Mouse (Mus musculus) yolk sac, embryonic 10.5 days (tissue): ENCODE measurements at regions not wholly inside any gene's neighbourhood (a gene's known extent, or its start where the extent isn't known, plus 50 kb on each side); places are given as distances from the start of the nearest gene placed in this dataset.

ENCODE experiments used
- DNase-seq: peaks from one replicate; pipeline ENCODE4 v3.0.0-alpha.2; 2017; ENCODE audit warnings: low spot score

DNA sequence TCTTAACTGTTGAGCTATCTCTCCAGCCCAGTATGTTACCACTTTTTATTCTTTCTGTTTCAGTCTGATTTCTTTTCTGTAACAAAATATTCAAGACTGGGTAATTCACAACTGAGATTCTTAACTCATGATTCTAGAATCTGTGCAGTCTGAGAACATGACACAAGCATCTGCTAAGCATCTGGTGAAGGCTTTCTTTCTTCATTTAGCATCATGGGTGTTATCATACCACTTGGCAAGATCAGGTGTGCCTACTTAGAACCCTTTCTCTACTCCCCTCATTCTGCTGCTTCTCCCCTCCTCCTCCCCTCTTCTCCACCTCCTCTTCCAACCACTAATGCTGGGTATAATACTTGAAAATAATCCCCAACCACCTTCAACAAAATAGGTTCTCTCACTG, 62.1 kb upstream of the Pfn2 start:
- DNase-seq: no peak

DNA sequence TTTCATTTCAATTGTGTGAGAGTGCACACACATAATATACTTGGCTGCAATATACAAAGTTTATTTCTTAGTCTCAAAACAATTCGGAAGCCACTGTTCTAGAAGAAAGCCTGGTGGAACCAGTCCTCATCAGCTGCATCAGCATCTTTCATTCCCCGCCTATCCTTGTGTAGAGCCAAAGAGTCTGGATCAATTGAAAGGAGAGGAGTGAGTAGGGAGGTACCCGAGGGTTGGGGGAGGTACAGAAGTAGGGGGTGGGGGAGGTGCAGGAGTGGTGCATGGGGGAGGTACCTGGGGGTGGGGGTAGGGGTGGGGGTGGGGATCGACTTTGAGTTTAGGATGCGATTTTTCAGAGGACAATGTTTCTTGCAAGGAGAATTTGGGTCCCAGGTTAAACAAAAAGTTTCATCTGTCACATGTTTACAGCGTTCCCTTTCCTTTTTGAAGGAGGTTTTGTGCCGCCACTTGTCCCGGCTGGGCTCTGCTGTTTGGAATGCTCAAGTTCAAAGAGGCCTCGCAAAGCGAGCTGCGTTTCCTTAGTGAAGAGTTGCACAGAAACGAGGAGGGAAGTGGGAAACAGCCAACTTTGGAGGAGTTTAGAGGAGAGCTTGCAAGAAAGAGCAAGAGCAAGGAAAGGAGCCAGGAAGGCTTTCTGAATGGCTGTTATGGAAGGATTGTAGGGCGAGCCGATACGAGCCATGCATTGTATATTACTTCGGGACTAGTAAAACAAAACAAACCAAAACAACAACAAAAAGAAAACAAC, 64.1 kb upstream of the Pfn2 start:
- no peak for DNase-seq

DNA sequence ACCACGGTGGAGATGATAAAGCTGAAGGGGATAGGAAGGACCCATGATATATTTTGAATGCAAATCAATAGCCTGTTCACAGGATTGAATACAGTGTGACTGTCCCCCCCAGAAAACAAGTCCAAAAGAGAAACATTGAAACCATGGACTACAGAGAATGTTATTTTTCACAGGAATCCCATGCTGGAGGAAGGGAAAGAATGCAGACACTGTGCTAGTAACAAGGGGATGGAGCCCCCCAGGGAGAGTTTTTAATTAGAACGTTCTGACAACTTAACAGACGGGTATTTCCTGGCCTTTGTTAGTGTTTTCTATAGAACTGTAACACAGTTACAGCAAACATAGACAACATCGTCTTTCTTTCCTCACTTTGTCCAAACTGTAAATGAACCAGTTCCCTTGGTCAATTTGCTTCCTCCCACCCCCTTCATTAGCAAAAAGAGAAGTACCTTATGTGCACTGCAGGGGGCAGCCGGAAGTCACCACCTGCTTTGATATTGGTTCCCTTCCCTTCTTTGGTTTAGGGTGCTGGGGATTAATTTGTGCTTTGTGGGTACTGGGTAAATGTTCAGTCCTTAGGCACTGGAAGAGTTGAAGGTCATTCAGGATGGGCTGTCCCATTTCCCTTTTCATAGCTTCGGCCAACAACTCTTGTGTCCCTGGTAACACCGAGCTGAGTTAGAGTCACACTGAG, 64.9 kb upstream of the Pfn2 start:
- no peak for DNase-seq

DNA sequence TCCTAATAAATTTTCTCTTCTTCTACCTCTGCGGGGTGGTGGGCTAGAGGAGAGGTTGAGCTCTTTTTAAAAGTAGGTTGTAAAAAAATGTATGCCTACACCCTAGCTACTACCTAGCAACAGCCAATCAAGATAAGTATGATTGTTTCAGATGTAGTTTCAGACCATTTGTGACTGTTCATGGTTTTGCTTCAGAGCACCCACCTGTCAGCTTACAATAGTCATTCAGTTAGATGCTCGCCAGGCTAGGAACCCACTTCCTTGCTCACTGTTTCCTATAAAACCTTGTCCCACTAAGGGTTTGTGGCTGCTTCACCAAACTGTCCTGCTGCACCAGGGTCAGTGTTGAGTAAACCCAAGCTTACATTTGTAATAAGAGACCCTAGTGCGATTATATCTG, 66.8 kb upstream of the Pfn2 start:
- no peak for DNase-seq

DNA sequence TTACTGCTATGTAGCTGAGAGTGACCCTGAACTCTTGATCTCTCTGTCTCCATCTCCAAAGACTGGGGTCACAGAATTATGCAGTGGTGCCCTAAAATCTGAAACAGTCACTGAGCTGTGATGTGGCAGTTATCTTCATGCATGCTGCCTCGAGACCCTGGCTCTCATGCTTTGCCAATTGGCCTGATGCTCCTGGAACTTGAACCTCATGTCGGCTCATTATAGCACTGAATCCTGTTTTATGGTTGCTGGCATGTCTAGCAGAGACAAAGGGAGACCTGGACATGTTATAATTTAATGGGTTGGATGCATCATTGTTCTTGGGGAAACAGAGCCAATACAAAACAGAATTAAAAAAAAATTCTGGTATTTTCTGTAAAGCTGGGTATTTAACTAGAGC, 71.0 kb upstream of the Pfn2 start:
- no peak for DNase-seq

DNA sequence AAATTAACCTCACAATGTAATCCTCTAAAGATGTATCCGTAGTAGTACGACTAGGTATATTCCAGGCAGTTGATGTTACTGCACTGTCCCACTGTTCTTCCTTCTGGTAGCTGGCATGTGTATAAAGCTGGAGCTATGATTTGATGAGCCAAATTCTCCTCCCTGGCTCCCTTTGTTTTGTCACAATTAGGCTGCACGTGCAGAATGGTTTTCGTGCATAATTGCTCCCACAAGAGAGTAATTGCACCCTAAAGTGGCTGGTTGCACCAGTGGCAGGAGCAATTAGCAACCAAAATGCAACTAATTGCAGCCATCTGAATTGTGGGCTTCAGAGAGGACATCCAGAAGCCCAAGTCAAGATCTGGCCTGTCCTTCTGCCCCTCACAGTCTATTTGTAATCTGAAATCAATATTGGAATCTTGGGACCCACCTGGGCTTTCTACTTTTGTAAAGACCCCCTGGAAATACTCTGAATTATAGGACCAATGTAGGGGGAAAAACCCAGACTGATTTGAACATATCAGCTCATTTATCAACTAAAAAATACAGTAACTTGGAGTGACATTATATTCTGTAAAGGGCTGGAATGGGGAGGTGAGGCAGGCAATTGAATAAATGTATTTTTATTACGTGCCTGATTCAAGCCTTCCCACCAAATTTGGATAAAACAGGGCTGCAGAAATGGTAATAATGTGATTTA, 71.7 kb upstream of the Pfn2 start:
- DNase-seq: no peak

DNA sequence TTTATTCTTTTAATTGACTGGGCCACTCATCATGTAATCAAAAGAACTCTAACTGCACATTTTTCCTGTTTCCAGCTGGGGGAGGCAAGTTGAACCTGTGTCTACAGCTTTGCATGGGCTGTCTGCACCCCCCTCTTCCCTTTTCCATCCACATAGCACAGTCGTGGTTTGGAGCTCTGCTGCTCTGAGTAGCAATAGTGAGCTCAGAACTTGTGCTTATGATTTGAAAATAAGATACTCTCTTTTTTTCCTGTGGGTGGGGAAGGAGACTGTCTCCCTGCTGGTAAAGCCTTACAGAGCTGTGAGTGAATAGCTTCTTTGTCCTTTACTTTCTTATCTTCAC, 72.2 kb upstream of the Pfn2 start:
- DNase-seq: no peak

DNA sequence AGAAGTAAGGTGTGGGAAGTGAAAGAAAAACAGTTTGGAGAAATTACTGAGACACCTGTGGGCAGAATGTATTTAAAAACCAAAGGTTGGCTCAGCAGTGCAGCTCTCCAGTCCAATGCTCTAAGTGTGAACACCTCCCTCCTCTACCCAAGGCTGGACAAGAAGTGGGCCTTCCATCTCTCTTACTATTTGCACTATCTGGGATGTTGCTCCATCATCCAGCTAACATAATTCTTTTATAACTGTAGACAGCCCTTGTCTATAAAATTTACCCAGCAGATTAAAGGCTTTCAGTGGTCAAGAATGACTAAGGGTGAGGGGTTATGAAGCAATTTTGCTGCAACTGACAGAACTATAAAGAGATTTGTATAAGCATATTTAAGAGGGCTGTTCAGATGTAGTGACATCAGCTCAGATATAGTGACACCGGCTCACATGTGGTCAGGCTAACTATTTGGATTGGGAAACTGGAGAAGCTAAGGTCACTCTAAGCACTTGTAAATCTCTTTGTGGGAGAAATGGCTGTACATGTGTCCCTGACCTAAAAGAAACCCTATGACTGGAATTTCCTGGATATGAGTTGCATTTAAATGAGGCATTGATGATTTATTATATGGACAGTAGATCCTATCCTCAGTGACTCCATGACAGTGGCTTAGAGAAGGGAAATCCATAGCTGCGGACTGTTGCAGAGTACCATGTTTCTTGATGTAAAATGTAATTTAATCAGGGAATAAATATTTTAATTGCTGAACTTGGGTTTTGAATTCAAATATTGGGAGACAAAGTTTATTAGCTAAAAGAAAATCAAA, 73.4 kb upstream of the Pfn2 start:
- DNase-seq: no peak

DNA sequence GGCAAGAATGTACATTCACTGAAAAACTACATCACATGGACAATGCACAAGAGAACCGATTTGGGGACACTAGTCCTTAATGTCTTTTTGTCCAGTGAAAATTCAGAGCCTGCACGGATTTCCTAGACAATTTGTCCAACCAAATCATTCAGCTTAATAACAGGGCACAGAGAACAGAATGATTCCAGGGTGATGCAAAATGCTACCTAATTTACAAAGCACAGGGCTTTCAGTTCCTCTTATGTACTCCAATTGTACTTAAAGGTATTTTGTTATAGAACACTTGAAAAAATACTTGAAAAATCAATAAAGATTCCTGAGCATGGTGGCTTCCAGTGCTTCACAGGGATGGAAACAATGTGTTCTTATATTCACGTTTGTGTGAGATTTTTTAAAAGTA, 75.2 kb upstream of the Pfn2 start:
- DNase-seq: no peak

DNA sequence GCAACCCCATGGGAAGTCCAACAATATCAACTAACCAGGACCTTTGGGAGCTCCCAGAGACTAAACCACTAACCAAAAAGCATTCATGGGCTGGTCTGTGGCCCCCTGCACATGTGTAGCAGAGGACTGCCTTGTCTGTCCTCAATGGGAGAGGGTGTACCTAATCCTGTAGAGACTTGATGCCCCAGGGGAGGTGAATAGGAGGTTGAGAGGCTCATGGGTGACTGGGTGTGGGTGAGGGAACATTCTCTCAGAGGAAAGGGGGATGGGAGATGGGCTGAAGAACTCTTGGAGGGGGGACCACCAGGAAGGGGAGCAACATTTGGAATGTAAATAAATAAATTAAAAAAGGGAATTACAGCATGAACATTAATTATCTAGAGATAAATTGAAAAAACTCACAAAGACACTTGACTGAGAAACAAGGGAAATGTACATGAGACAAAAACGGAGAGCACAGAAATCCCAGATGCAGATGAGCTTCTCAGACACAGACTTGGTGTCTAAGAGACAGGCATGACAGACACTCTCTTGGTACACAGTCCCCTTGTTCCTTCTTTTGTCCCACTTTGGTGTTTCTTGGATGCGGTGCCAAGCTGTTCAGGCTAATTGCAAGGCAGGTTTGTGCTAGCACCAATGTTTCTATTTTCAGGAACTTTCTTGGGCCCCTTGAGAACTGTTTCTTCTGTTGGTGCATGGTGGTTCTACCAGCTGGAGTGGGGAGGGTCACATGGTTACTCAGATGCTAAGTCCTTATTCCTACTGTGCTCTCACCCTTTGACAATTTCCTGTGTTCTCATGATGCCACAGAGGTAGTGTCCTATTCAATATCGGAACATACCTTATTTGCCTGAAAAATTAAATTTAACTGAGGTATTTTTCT, 85.0 kb upstream of the Pfn2 start:
- DNase-seq: no peak

DNA sequence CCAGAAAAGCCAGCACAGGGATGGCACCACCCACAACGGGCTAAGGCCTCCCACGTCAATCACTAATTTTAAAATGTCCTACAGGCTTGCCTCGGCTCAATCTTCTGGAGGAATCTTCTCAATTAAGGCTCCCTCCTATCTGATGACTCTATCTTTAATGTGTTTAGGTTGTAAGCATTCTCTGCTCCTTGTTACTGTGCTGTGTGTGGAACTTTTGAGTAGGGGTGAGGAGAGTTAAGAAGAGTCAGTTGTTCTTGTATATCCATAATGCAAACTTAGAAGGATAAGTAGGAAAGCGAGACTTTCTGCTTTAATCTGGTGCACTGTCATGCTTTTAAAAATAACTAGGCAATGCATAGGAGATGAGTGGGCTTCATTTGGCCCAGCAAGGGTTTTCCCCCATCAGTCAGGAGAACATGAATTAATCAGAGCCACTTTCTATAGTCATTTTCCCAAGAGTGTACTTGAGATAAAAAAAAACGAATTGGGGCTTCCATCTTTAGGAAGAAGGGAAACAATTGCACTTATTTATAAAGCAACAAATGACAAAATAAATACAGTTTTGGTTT, 87.2 kb upstream of the Pfn2 start:
- DNase-seq: no peak

DNA sequence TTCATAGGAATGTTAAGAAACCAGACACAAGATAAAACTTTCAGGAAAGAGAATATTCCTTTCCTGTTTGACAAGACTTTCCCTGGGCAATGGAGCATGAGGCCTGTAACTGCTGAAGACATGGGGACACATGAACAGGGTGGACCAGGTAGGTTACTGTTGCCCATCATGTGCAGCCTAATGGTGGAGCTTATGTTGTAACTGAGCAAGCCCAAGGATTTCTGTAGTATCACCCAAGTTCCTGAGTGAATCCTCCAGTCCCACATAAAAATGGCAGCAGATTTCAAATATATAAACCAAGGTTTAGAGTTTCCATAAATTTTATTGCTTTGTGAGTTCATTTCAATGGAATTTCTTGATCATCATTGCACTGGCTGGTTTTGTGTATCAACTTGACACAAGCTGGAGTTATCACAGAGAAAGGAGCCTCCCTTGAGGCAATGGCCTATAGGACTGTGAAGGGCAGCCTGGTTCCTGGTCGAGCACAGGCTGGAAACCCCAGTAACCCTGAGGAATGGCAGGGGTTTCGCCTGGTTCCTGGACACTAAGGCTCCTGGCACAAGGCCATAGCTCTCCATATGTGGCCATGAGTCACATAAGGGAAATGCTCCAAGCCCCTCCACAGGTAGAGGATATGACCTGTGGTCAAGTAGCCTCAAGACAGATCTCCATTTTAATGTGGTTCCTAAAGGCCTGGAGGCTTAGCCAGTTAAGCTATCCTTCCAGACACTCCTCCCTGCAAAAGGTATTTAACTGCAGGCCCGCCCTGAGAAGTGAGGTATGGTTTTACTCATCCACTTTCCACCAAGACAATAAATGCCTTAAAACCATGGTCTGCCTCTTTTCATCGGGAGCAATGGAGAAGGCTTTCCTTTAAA, 92.9 kb upstream of the Pfn2 start:
- no peak for DNase-seq

DNA sequence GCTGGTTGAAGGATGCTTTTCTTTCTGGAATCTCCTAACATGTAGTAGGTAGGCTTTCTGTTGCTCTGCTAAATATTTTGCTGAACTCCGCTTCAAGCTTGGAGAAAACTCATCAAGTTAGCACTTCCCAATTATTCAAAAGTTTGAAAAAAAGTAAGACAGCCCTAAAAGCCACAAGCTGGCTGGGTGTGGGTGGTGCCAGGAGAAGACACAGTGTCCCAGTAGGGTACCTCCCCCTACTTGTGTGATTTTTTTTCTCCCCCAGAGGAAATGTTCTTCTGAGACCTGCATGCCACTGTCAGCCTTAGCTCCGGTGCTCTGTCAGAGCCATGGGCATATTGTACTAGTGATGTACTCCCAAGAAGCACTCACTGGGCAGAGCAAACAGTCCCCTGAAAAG, 96.8 kb upstream of the Pfn2 start:
- DNase-seq: no peak

DNA sequence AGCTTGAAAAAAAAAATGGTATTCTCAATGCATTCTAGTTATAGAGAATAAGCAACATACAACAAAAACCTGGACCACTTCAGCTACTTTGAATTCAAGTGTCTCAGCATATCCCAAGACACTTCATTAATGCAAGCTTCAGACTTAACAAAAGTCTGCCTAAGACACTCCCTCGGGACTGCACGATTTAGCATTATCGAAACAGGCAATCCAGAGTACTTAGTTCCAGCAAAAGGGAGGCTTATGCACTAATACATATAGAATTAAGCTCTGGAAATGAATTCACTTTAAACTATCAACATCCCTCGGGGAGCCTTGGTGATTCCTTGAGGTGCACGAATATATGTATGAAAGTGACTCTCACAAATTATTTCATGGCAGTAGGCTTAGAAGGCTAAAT, 97.9 kb upstream of the Pfn2 start:
- DNase-seq: no peak

DNA sequence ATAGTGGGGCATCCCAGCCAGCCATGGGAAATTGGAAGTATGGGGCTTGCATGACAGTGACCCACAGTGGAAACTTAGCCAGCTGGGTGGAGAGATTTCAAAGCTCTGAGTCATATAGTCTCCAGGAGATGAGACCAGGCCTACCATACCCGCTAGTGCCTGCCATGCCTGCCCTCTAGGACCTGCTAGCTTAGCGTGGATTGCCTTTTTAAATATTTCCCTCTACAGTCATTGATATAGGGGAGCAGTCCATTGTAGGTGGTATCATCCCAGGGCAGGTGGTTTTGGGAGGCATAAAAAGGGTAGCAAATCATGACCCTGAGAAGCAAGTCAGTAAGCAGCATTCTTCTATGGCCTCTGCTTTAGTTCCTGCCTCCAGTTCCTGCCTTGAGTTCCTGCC, 99.5 kb upstream of the Pfn2 start:
- DNase-seq: no peak

DNA sequence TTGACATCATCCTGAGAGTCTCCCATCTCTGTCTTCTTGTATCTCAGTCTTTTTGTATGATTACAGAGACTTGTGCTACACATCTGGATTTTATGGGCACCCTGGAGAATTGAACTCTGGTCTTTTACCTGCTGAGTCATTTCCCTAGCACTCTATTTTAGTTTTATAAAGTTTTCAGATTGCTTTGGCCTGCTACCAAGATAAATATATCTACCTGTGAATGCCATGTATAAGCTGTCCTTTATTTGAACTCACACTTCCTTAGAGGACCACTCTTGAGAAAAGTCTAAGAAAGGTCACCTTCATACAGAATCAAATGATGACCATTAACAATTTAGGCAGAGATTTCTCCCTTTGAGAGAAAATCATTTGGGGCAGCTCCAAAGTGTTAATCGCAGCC, 100.8 kb upstream of the Pfn2 start:
- no peak for DNase-seq

DNA sequence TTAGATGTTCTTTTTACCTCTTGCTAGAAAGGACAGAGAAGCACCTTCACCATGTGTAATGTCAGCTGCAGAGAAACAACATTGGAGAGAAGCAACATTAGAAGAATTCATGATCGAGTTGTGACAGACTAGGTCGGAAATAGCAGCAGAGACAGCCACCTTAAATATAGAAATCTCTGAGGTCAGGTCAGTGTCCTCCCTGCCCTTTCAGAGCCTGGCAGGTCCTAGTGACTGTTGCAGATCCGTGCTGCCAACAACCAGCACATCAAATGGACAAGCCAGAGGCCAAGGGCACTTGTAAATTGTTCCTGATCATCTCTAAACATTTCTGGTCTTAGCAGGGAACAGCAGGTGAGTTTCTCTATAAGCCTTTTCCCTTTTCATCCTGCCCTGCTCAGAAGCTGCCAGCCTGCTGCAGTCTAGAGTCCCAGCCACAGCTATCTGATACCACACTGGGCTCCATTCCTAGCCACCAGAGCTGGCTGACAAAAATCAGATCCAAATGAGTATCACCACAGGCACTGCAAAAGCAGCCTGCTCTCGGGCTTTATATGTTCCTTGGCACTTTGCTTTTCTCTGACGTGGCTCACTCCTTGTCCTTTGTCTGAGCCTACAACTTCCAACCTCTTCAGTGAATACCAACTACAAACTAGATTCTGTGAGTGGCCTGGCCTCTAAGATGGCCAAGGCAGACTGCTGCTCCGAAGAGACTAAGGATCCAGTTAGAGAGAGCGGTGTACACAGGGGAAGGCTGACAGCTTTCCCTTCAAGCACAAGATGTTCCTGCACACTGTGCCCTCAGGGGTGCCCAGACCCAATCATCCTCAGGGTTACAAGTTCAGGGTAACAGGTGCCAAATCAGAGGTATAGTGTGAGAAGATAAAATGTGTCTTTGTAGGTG, 102.8 kb upstream of the Pfn2 start:
- DNase-seq: no peak

DNA sequence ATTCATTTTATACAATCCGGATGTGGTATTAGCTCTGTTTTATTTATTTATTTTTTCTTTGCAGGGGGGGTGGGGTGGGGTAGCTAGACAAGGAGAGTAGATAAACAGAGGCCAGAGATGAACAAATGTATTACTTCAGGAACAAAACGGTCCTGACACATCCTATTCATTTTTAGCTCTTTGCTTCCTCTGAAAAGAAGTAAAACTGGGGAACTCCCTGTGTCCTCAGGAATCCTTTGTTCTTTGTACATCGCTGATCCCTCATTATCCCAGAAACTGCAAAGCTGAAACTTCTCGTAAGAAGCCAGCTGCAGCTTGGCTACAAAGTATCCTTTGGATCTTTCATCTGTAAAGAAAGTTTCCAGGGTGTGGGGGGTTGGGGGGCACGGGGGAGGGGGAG, 103.6 kb upstream of the Pfn2 start:
- no peak for DNase-seq

DNA sequence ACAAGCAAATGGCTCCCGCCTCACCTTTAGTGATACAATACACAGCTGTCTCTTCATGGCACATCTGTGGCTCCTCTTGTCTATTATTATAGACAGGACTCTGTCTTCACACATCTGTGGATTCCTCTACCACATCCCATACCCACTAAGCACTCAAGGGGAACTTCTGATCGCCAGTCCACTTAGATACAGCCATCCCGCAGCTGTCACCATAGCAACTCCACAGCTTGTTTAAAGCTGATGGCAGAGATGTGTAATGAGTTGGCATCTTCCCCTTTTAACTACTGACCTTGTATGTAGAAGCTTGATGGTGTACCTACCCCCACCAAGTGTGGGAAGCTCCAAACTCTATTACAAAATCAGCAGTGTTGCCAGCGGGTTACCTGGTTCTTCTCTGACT, 109.5 kb upstream of the Pfn2 start:
- no peak for DNase-seq
